Mouse (Mus musculus): Measurements from ENCODE around the gene Pear1.

Pear1 gene

GRCm38 (mm10) chr3:87765091-87765490, 59.0 kb downstream of the Pear1 start:
- peak; percentile 33 for DNase-seq (ENCODE audit: low spot score)

- no peak for DNase-seq (ENCODE audit: low spot score)
These were observed 59.6 kb downstream of the Pear1 start for GRCm38 (mm10) chr3:87764506-87764905.

- DNase-seq (ENCODE audit: low spot score): no peak
These were observed 60.3 kb downstream of the Pear1 start for GRCm38 (mm10) chr3:87763683-87764289.

GRCm38 (mm10) chr3:87763202-87763601, 60.9 kb downstream of the Pear1 start:
- DNase-seq (ENCODE audit: low spot score): no peak

GRCm38 (mm10) chr3:87761408-87762375, 62.4 kb downstream of the Pear1 start:
- no peak for DNase-seq (ENCODE audit: low spot score)

- DNase-seq (ENCODE audit: low spot score): no peak
These were observed 65.5 kb downstream of the Pear1 start for GRCm38 (mm10) chr3:87758641-87759040.

- DNase-seq (ENCODE audit: low spot score): no peak
These were observed 67.6 kb downstream of the Pear1 start for GRCm38 (mm10) chr3:87756488-87756887.

GRCm38 (mm10) chr3:87755964-87756363, 68.1 kb downstream of the Pear1 start:
- DNase-seq (ENCODE audit: low spot score): peak; percentile 13

- no peak for DNase-seq (ENCODE audit: low spot score)
These were observed 70.3 kb downstream of the Pear1 start for GRCm38 (mm10) chr3:87753829-87754228.

- DNase-seq (ENCODE audit: low spot score): no peak
These were observed 71.5 kb downstream of the Pear1 start for GRCm38 (mm10) chr3:87752567-87752966.

- no peak for DNase-seq (ENCODE audit: low spot score)
These were observed 74.1 kb downstream of the Pear1 start for GRCm38 (mm10) chr3:87749977-87750376.

- DNase-seq (ENCODE audit: low spot score): no peak
These were observed 75.1 kb downstream of the Pear1 start for GRCm38 (mm10) chr3:87749036-87749435.

GRCm38 (mm10) chr3:87748431-87748830, 75.7 kb downstream of the Pear1 start, which contains the start of gene Lrrc71:
Gene Lrrc71 (minus strand): TSS chr3:87748625.
- DNase-seq (ENCODE audit: low spot score): no peak

- DNase-seq (ENCODE audit: low spot score): no peak
These were observed 79.0 kb downstream of the Pear1 start for GRCm38 (mm10) chr3:87745036-87745659.

GRCm38 (mm10) chr3:87743927-87744326, 80.2 kb downstream of the Pear1 start:
- no peak for DNase-seq (ENCODE audit: low spot score)

GRCm38 (mm10) chr3:87742735-87743134, 81.4 kb downstream of the Pear1 start:
- no peak for DNase-seq (ENCODE audit: low spot score)

- no peak for DNase-seq (ENCODE audit: low spot score)
These were observed 82.1 kb downstream of the Pear1 start for GRCm38 (mm10) chr3:87742013-87742412.

- DNase-seq (ENCODE audit: low spot score): no peak
These were observed 85.2 kb downstream of the Pear1 start for GRCm38 (mm10) chr3:87738906-87739305.

- DNase-seq (ENCODE audit: low spot score): no peak
These were observed 88.8 kb downstream of the Pear1 start for GRCm38 (mm10) chr3:87735335-87735734.

GRCm38 (mm10) chr3:87733984-87734761, 89.9 kb downstream of the Pear1 start:
- no peak for DNase-seq (ENCODE audit: low spot score)

GRCm38 (mm10) chr3:87733098-87733497, 91.0 kb downstream of the Pear1 start:
- no peak for DNase-seq (ENCODE audit: low spot score)

GRCm38 (mm10) chr3:87728696-87729095, 95.4 kb downstream of the Pear1 start:
- no peak for DNase-seq (ENCODE audit: low spot score)
